Mouse (Mus musculus): ENCODE data around the gene Pdilt. TPM values are rescaled to one million over a fixed set of nuclear protein-coding genes. Genes with fewer than 3 reads are reported as not detected.

Gene Pdilt
- total and polyA plus RNA-seq, 3 experiments = 0.12 TPM; not detected in 2

- TF ChIP-seq RAD21 (IDR thresholded peaks at IDR 0.05; ENCODE audit: low read depth, low read length) = peak; percentile 12
- TF ChIP-seq MAX (IDR thresholded peaks at IDR 0.05; ENCODE audit: low read length) = no peak
- no peak for TF ChIP-seq MYB (IDR thresholded peaks at IDR 0.05; ENCODE audit: low read depth, low read length)
- no peak for TF ChIP-seq CHD2 (IDR thresholded peaks at IDR 0.05; ENCODE audit: low read length)
- TF ChIP-seq JUND (IDR thresholded peaks at IDR 0.05; ENCODE audit: low read depth, low read length) = no peak
- TF ChIP-seq ETS1 (IDR thresholded peaks at IDR 0.05; ENCODE audit: low read depth, low read length) = no peak
- TF ChIP-seq TAL1 (IDR thresholded peaks at IDR 0.05; ENCODE audit: low read length) = no peak
- TF ChIP-seq NELFE (IDR thresholded peaks at IDR 0.05; ENCODE audit: low read depth, low read length) = no peak
- TF ChIP-seq NRF1 (IDR thresholded peaks at IDR 0.05; ENCODE audit: insufficient read depth, low read depth, low read length, poor library complexity, severe bottlenecking) = no peak
- TF ChIP-seq ZNF384 (IDR thresholded peaks at IDR 0.05; ENCODE audit: low read depth, low read length) = no peak
- TF ChIP-seq HCFC1 (IDR thresholded peaks at IDR 0.05; ENCODE audit: low read depth, low read length) = no peak
- no peak for TF ChIP-seq CHD1 (IDR thresholded peaks at IDR 0.05; ENCODE audit: low read depth, low read length)
- TF ChIP-seq POLR2AphosphoS2 (IDR thresholded peaks at IDR 0.05; ENCODE audit: low read length) = no peak
- no peak for TF ChIP-seq POLR2AphosphoS5 (IDR thresholded peaks at IDR 0.05; ENCODE audit: borderline replicate concordance, low read depth, low read length)
- TF ChIP-seq USF1 (IDR thresholded peaks at IDR 0.05; ENCODE audit: low read depth, low read length) = no peak
- no peak for TF ChIP-seq GABPA (IDR thresholded peaks at IDR 0.05; ENCODE audit: low read depth, low read length)
- no peak for TF ChIP-seq BHLHE40 (IDR thresholded peaks at IDR 0.05; ENCODE audit: borderline replicate concordance, low read depth, low read length)
- no peak for TF ChIP-seq MEF2A (IDR thresholded peaks at IDR 0.05; ENCODE audit: extremely low read depth, insufficient replicate concordance, low read depth, low read length, poor library complexity, severe bottlenecking)
- TF ChIP-seq ELF1 (IDR thresholded peaks at IDR 0.05; ENCODE audit: low read depth, low read length) = no peak
- TF ChIP-seq SMC3 (IDR thresholded peaks at IDR 0.05; ENCODE audit: low read depth, low read length) = peak; percentile 39
- no peak for TF ChIP-seq POLR2A (IDR thresholded peaks at IDR 0.05; ENCODE audit: control insufficient read depth in 1 of 2, insufficient read depth in 1 of 2, low read depth in 1 of 2, low read length in 2 of 2, poor library complexity in 1 of 2)
- no peak for TF ChIP-seq MYC (IDR thresholded peaks at IDR 0.05; ENCODE audit: low read depth, low read length)
- TF ChIP-seq CTCF (IDR thresholded peaks at IDR 0.05 in 2 of 3, conservative IDR thresholded peaks at IDR 0.05 in 1 of 3; ENCODE audit: control insufficient read depth in 1 of 3, insufficient read depth in 1 of 3, low read depth in 2 of 3, low read length in 3 of 3, poor library complexity in 1 of 3, severe bottlenecking in 1 of 3) = peak in 2 of 3 experiments; percentile 3 to 26; a peak in 1 of 6 replicates
- no peak for TF ChIP-seq RCOR1 (IDR thresholded peaks at IDR 0.05; ENCODE audit: low read depth, low read length)
- TF ChIP-seq MXI1 (IDR thresholded peaks at IDR 0.05; ENCODE audit: low read depth, low read length) = no peak
- no peak for TF ChIP-seq EP300 (IDR thresholded peaks at IDR 0.05; ENCODE audit: low read depth in 1 of 2, low read length in 2 of 2)
- Histone ChIP-seq H3K4me3 (ENCODE audit: control insufficient read depth in 1 of 2, insufficient read depth in 1 of 2, low read depth in 2 of 2, low read length in 2 of 2) (no peak overlapping the region), H3K36me3 (ENCODE audit: control insufficient read depth in 1 of 2, insufficient read depth in 2 of 2, low read length in 2 of 2) (no peaks in the 10 kb centered on the region), H3K9me3 (replicated peaks; ENCODE audit: insufficient read depth, low read length) (no peaks in the 10 kb centered on the region), H3K79me2 (ENCODE audit: control insufficient read depth, insufficient read depth, low read length, poor library complexity) (no peaks in the 10 kb centered on the region), H3K27ac (ENCODE audit: control insufficient read depth, low read depth, low read length) (no peak overlapping the region), H3K27me3 (ENCODE audit: control insufficient read depth in 1 of 2, insufficient read depth in 2 of 2, low read length in 2 of 2) (no peaks in the 10 kb centered on the region), H3K9ac (ENCODE audit: control insufficient read depth, low read depth, low read length, poor library complexity, severe bottlenecking) (no peak overlapping the region), H3K4me1 (ENCODE audit: control insufficient read depth in 1 of 2, insufficient read depth in 2 of 2, low read length in 2 of 2) (peaks cover 0 to 3% of the 10 kb centered on the region in 2 experiments; a peak in 2 of 4 replicates)
- peak; percentile 4 for DNase-seq (ENCODE audit: low read depth, low spot score)
Measured at GRCm38 (mm10) chr7:119443849-119444248, 79.4 kb downstream of the Pdilt start.
